In genomic region chr12:31725511-31726275, GRCm38 (mm10) we compare ENCODE assay signal across 18 mouse cellular contexts. TPM values are rescaled to one million over a fixed set of nuclear protein-coding genes. Genes with fewer than 3 reads are reported as not detected.
DNase-seq lines count a peak whose midpoint lies in the region.
"Had no signal": no experiment of that assay in that cellular context is flagged by ENCODE, and none has a peak within 500 bp of the region (broad histone marks: within the 10 kb centered on the region; RNA-seq: fewer than 3 reads in every experiment).

No protein-coding gene starts in this region.

- H3K36me3 ChIP-seq in forebrain, embryonic 10.5 days (replicated peaks), result no peaks in the 10 kb centered on the region
- H3K36me3 ChIP-seq: kidney, embryonic 15.5 days; limb, embryonic 12.5 days; midbrain, embryonic 10.5 days; neural tube, embryonic 15.5 days had no signal

- H3K9me3 ChIP-seq in forebrain, embryonic 10.5 days, result no peaks in the 10 kb centered on the region
- H3K9me3 ChIP-seq: forebrain, embryonic 13.5 days; kidney, embryonic 15.5 days; limb, embryonic 12.5 days; midbrain, embryonic 10.5 days; neural tube, embryonic 15.5 days had no signal

- WGBS in forebrain, embryonic 10.5 days, result 91% methylated on average over 12 of the region's 12 CpGs

- intact Hi-C loops in heart, postnatal 10 days (cut with DNase I), result loop anchor here (5.0 kb wide), 1 partner anchor 202 kb away; no protein-coding TSS in a partner anchor

- no peaks in the 10 kb centered on the region for H3K27me3 ChIP-seq in forebrain, embryonic 10.5 days (ENCODE audit: poor library complexity, severe bottlenecking)
- H3K27me3 ChIP-seq: forebrain, embryonic 13.5 days; kidney, embryonic 15.5 days; limb, embryonic 12.5 days; neural tube, embryonic 15.5 days had no signal

- H3K4me3 ChIP-seq in forebrain, embryonic 10.5 days, result no peak overlapping the region
- H3K4me3 ChIP-seq: forebrain, embryonic 13.5 days; kidney, embryonic 15.5 days; layer of hippocampus, adult 2 months; limb, embryonic 12.5 days; midbrain, embryonic 10.5 days; neural tube, embryonic 15.5 days had no signal

- DNase-seq in ES-CJ7 (ENCODE audit: low read depth, low spot score) (peak; percentile 75), R1 (ENCODE audit: low read depth, low spot score) (peak; percentile 83)
- peak; percentile 65 to 75 for DNase-seq in heart, adult 9 months (ENCODE audit: low spot score in 2 of 2)
- DNase-seq in heart, postnatal 10 days, result peak; percentile 68 to 72
- no peak for DNase-seq in cerebellum, postnatal 25 days
- no peak for DNase-seq in forebrain, embryonic 10.5 days (ENCODE audit: extremely low spot score, low spot score)
- DNase-seq in retina, embryonic 14.5 days (ENCODE audit: low spot score), result no peak
- DNase-seq: cerebellum, adult 9-10 months; embryo, embryonic 11 days; lung, postnatal 14 days; right cerebral cortex, postnatal 14 days had no signal

- H3K4me1 ChIP-seq in forebrain, embryonic 10.5 days, result peaks cover 10% of the 10 kb centered on the region
- H3K4me1 ChIP-seq: kidney, embryonic 15.5 days had no signal

- H3K27ac ChIP-seq in forebrain, embryonic 10.5 days, result no peak overlapping the region
- H3K27ac ChIP-seq: forebrain, embryonic 13.5 days; kidney, embryonic 15.5 days; layer of hippocampus, adult 2 months; limb, embryonic 12.5 days; midbrain, embryonic 10.5 days; neural tube, embryonic 15.5 days had no signal

RNA-seq across cellular contexts. Expression of gene Gpr22, which starts 11.9 kb away (rescaled TPM):
- total RNA-seq in heart, postnatal 10 days (2021), result 10 to 100 TPM; 11.7 to 16.0 TPM
- 0.52 and 0.69 TPM in 2 replicates for polyA plus RNA-seq in forebrain, embryonic 10.5 days (2016; fragmentation: Nextera tagmentation; extraction: Ambion mirVana)
- polyA plus RNA-seq: testis, adult 2 months had no signal

Comparison
In these comparisons a context has a peak if more than half of its experiments do, and no peak if none do; other contexts are left out.
1. DNase-seq: peak in ES-CJ7 (single experiment), R1 (single experiment), heart, adult 9 months (2 of 2) and heart, postnatal 10 days (2 of 2); none in cerebellum, postnatal 25 days (0 of 2), forebrain, embryonic 10.5 days (single experiment) and retina, embryonic 14.5 days (single experiment).